Mouse (Mus musculus): ENCODE measurements around the gene Pik3r2.
A peak's percentile ranks its signal among the peaks of the same experiment; 100 is the strongest.

The Pik3r2 gene

GRCm38 (mm10) chr8:70742176-70742575 is 34.3 kb downstream of the Pik3r2 start:
- no peak for DNase-seq (ENCODE audit: low spot score)

- no peak for DNase-seq (ENCODE audit: low spot score)
Measured at GRCm38 (mm10) chr8:70741661-70742060, 34.9 kb downstream of the Pik3r2 start.

GRCm38 (mm10) chr8:70738211-70738610 is 38.3 kb downstream of the Pik3r2 start:
- no peak for DNase-seq (ENCODE audit: low spot score)

GRCm38 (mm10) chr8:70737705-70738104 is 38.8 kb downstream of the Pik3r2 start:
- DNase-seq (ENCODE audit: low spot score): no peak

- DNase-seq (ENCODE audit: low spot score): no peak
Measured at GRCm38 (mm10) chr8:70730956-70731355, 45.6 kb downstream of the Pik3r2 start.

GRCm38 (mm10) chr8:70729808-70730475 is 46.6 kb downstream of the Pik3r2 start:
- no peak for DNase-seq (ENCODE audit: low spot score)

GRCm38 (mm10) chr8:70726721-70727120 is 49.8 kb downstream of the Pik3r2 start:
- DNase-seq (ENCODE audit: low spot score): no peak

- no peak for DNase-seq (ENCODE audit: low spot score)
Measured at GRCm38 (mm10) chr8:70725792-70726447, 50.6 kb downstream of the Pik3r2 start.

- DNase-seq (ENCODE audit: low spot score): no peak
Measured at GRCm38 (mm10) chr8:70724216-70724615, 52.3 kb downstream of the Pik3r2 start.

- DNase-seq (ENCODE audit: low spot score): peak; percentile 89
Measured at GRCm38 (mm10) chr8:70723486-70724210, 52.9 kb downstream of the Pik3r2 start, which contains the start of gene Pde4c. TSS of gene Pde4c (plus strand) at chr8:70723720.

- DNase-seq (ENCODE audit: low spot score): no peak
Measured at GRCm38 (mm10) chr8:70721601-70722000, 54.9 kb downstream of the Pik3r2 start.

- DNase-seq (ENCODE audit: low spot score): no peak
Measured at GRCm38 (mm10) chr8:70720739-70721138, 55.8 kb downstream of the Pik3r2 start.

GRCm38 (mm10) chr8:70719796-70720270 is 56.7 kb downstream of the Pik3r2 start:
- no peak for DNase-seq (ENCODE audit: low spot score)

- DNase-seq (ENCODE audit: low spot score): no peak
Measured at GRCm38 (mm10) chr8:70718297-70718696, 58.2 kb downstream of the Pik3r2 start, which contains the start of gene Gm3336. TSS of gene Gm3336 (plus strand) at chr8:70718543.

Measured in yolk sac, embryonic 10.5 days (tissue).